Comparison of ENCODE assay signal across 9 mouse cellular contexts in the genomic region with DNA sequence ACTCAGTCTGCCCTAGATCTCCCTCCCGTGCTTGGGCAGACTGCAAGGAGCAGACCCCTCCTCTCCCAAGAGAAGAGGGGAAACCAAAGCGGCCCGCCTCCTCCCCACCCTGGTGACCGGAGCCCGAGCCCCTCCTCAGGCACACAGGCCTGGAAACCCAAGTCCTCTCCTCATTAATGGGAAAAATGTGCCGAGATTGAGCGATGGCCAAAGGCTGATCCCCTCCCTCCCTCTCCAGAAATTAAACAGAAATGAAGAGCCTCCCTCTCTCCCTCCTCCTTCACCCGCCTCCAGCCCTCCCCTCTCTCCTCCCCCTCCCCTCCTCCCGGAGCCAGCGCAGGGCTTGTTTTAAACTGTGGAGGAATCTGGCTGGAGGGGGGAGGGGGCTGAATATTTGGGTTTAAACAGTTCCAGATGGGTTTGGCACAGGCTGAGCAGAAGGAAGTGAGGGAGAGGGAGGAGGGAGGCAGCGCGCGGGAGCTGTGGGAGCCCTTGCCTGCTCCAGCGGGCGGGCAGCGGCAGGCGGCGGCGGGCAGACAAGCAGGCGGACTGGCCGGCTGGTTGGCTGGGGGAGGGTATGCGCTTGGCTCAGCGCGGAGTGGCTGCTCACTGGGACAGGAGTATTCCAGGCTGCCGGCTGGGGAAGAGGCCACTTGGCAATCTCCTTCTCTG. TPM values are rescaled to one million over a fixed set of nuclear protein-coding genes. Genes with fewer than 3 reads are reported as not detected.
A peak's percentile ranks its signal among the peaks of the same experiment; 100 is the strongest.
DNase-seq lines count a peak whose midpoint lies in the region; ATAC-seq lines count a peak whose summit lies in the region.
"Had no signal": no experiment of that assay in that cellular context is flagged by ENCODE, and none has a peak within 500 bp of the region (broad histone marks: within the 10 kb centered on the region; RNA-seq: fewer than 3 reads in every experiment).

No protein-coding gene starts in this region.

- WGBS in intestine, embryonic 15.5 days, result 3% methylated on average over 25 of the region's 25 CpGs

- DNase-seq in adrenal gland, postnatal 14 days, result peak; percentile 76
- peak; percentile 97 for DNase-seq in embryo, embryonic 9.5 days (ENCODE audit: extremely low spot score)
- DNase-seq in gastrocnemius, postnatal 4 days (ENCODE audit: low spot score in 2 of 2), result peak; percentile 72 to 88
- peak; percentile 91 to 92 for DNase-seq in left cerebral cortex, postnatal 10 days (ENCODE audit: extremely low spot score in 1 of 2, low spot score in 2 of 2)
- peak; percentile 88 for DNase-seq in right cerebral cortex, postnatal 25 days
- no peak for DNase-seq in T-cell, adult 2 months (ENCODE audit: low spot score)

- H3K4me2 ChIP-seq in intestine, embryonic 15.5 days (replicated peaks), result peak overlapping the region; percentile 80

- H3K36me3 ChIP-seq in intestine, embryonic 15.5 days, result no peaks in the 10 kb centered on the region

- ATAC-seq in intestine, embryonic 15.5 days, result peak; percentile 85
- 0 out of 2 replicates have a peak, but pooled peaks have one; percentile 51 for ATAC-seq in megakaryocyte progenitor cell, adult 5-6 weeks (replicated peaks; ENCODE audit: poor library complexity)

- no peaks in the 10 kb centered on the region for H3K27me3 ChIP-seq in intestine, embryonic 15.5 days (replicated peaks)

- H3K4me3 ChIP-seq in intestine, embryonic 15.5 days (replicated peaks), result peak overlapping the region; percentile 34

- H3K9ac ChIP-seq in intestine, embryonic 15.5 days, result peak overlapping the region; percentile 51

- H3K27ac ChIP-seq in intestine, embryonic 15.5 days, result peak overlapping the region; percentile 94

- intact Hi-C loops in left cerebral cortex, postnatal 10 days (cut with DNase I), result no loop called here

- H3K4me1 ChIP-seq in intestine, embryonic 15.5 days (replicated peaks), result peaks cover 75% of the 10 kb centered on the region

- no peaks in the 10 kb centered on the region for H3K9me3 ChIP-seq in intestine, embryonic 15.5 days

RNA-seq across cellular contexts. Expression of gene Ephb3, which starts 6.2 kb away (rescaled TPM):
- 2.0 and 2.8 TPM in 2 replicates for total RNA-seq in adrenal gland, postnatal 14 days (2021)
- 10 to 100 TPM; 22.4 to 23.4 TPM for total RNA-seq in gastrocnemius, postnatal 4 days (2021)
- 11.9 and 12.3 TPM in 2 replicates for polyA plus RNA-seq in intestine, embryonic 15.5 days (2015; fragmentation: Nextera tagmentation; extraction: Ambion mirVana)
- total RNA-seq in left cerebral cortex, postnatal 10 days (2021), result 10 to 100 TPM; 29.7 to 34.1 TPM
- not detected in 2 replicates for total RNA-seq in megakaryocyte progenitor cell, adult 5-6 weeks (2015)
- total RNA-seq in megakaryocyte progenitor cell, adult 5-6 weeks (2017), result not detected in 2 replicates

RNA-seq across cellular contexts. Expression of gene Teddm3, which starts 57.0 kb away (rescaled TPM):
- not detected in 2 replicates for total RNA-seq in adrenal gland, postnatal 14 days (2021)
- total RNA-seq in gastrocnemius, postnatal 4 days (2021), result not detected
- polyA plus RNA-seq in intestine, embryonic 15.5 days (2015; fragmentation: Nextera tagmentation; extraction: Ambion mirVana), result 0.16 TPM in 1 of 2 replicates, not detected in the other
- total RNA-seq in left cerebral cortex, postnatal 10 days (2021), result under 1 TPM; 0.32 to 0.39 TPM
- not detected in 2 replicates for total RNA-seq in megakaryocyte progenitor cell, adult 5-6 weeks (2015)
- not detected in 2 replicates for total RNA-seq in megakaryocyte progenitor cell, adult 5-6 weeks (2017)
- polyA plus RNA-seq: gonadal fat pad, adult 2 months had no signal
